Mouse (Mus musculus): ENCODE measurements around the gene Gsn. TPM values are rescaled to one million over a fixed set of nuclear protein-coding genes. Genes with fewer than 3 reads are reported as not detected.

Gsn gene
- polyA plus RNA-seq, 1 experiment from 2014 or later = 18.9 TPM

DNA sequence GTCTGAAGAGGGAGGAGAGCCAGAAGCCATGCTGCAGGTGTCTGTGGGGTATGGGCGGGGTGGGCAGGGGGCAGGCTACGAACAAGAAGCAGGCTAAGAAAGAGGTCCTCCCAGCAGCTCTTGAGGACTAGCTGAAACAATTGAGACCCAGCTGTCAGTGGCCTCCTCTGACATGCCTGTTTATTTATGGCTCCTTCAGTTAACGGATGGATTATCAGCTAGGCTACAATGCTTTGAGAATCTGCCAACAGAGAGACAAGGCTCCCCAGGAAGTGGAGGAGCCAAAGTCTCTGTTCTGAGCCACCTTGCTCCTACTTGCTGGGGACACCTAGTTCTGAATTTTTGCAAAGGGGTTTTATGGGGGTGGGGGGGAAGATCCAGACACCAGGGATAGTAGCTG, 36.5 kb downstream of the Gsn start:
- Histone ChIP-seq H3K9me3 (ENCODE audit: control insufficient read depth, low read length) (no peaks in the 10 kb centered on the region), H3K4me1 (ENCODE audit: control insufficient read depth, insufficient read depth, low read length) (no peaks in the 10 kb centered on the region), H3K27ac (replicated peaks; ENCODE audit: low read depth, low read length) (no peak overlapping the region), H3K36me3 (ENCODE audit: control insufficient read depth, insufficient read depth, low read length) (no peaks in the 10 kb centered on the region), H3K4me2 (ENCODE audit: low read length) (no peak overlapping the region), H3K27me3 (ENCODE audit: control insufficient read depth, insufficient read depth, low read length) (no peaks in the 10 kb centered on the region), H3K9ac (replicated peaks; ENCODE audit: low read length) (no peak overlapping the region), H3K4me3 (replicated peaks; ENCODE audit: low read depth, low read length) (no peak overlapping the region)
- 57% methylated on average over 3 of the region's 3 CpGs for WGBS
- ATAC-seq (ENCODE audit: low FRiP score, low TSS enrichment) (no peak), DNase-seq (no peak)

DNA sequence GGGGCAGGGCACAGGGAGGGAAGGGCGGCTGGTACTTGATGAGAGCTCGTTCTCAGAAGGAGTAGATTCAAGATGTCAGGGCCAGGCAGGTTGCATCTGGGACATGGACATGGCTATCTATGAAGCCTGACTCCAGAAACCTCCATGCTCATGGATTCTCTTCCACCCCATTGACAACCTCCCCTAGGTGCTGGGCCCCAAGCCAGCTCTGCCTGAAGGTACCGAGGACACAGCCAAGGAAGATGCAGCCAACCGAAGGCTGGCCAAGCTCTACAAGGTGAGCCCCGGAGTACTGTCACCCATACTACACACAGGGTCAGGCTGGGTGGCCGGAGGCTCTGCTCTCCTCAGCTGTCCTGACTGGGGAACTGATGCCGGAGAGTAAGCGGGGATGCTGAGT, 37.1 kb downstream of the Gsn start:
- H3K4me1 ChIP-seq (ENCODE audit: control insufficient read depth, insufficient read depth, low read length) = no peaks in the 10 kb centered on the region
- WGBS = 92% methylated on average over 8 of the region's 8 CpGs
- H3K9ac ChIP-seq (replicated peaks; ENCODE audit: low read length) = no peak overlapping the region
- H3K27me3 ChIP-seq (ENCODE audit: control insufficient read depth, insufficient read depth, low read length) = no peaks in the 10 kb centered on the region
- H3K27ac ChIP-seq (replicated peaks; ENCODE audit: low read depth, low read length) = no peak overlapping the region
- no peaks in the 10 kb centered on the region for H3K9me3 ChIP-seq (ENCODE audit: control insufficient read depth, low read length)
- no peak overlapping the region for H3K4me3 ChIP-seq (replicated peaks; ENCODE audit: low read depth, low read length)
- H3K4me2 ChIP-seq (ENCODE audit: low read length) = no peak overlapping the region
- DNase-seq = no peak
- no peak for ATAC-seq (ENCODE audit: low FRiP score, low TSS enrichment)
- no peaks in the 10 kb centered on the region for H3K36me3 ChIP-seq (ENCODE audit: control insufficient read depth, insufficient read depth, low read length)

DNA sequence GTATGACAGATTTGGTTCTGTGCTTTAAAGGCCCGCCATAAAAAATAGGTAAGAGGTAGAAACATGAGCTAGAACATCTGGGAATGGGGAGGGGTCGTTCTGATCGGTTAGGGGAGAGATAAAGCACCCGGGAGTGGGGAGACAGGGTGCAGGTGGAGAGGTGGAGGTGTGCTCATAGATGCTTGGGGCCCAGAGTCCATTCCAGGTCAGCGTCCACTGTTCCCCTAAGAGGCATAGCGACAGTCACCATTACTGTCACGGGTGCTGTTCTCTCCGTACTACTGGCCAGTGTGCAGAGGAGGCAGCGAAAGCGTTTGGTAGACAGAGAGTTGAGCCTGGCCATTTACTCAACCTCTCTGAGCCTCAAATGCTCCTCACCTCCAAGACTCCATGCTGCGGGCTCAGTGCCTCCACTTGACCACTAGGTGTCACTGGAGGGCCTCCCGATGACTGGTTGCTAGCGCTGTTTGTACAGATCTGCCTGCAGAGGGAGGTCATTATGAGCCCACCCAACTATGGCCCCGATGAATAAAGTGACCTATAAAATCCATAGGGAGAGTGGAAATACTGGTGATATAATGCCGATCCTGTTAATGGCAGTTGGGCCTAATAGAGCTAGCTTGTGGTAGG, 41.6 kb downstream of the Gsn start:
- DNase-seq = peak; percentile 91
- Histone ChIP-seq H3K27ac (replicated peaks; ENCODE audit: low read depth, low read length) (no peak overlapping the region), H3K9me3 (ENCODE audit: control insufficient read depth, low read length) (no peaks in the 10 kb centered on the region), H3K4me3 (replicated peaks; ENCODE audit: low read depth, low read length) (no peak overlapping the region), H3K4me1 (ENCODE audit: control insufficient read depth, insufficient read depth, low read length) (no peaks in the 10 kb centered on the region), H3K27me3 (ENCODE audit: control insufficient read depth, insufficient read depth, low read length) (no peaks in the 10 kb centered on the region), H3K4me2 (ENCODE audit: low read length) (no peak overlapping the region), H3K9ac (replicated peaks; ENCODE audit: low read length) (no peak overlapping the region), H3K36me3 (ENCODE audit: control insufficient read depth, insufficient read depth, low read length) (no peaks in the 10 kb centered on the region)
- ATAC-seq (ENCODE audit: low FRiP score, low TSS enrichment) = peak; percentile 60
- 29% methylated on average over 15 of the region's 15 CpGs for WGBS

DNA sequence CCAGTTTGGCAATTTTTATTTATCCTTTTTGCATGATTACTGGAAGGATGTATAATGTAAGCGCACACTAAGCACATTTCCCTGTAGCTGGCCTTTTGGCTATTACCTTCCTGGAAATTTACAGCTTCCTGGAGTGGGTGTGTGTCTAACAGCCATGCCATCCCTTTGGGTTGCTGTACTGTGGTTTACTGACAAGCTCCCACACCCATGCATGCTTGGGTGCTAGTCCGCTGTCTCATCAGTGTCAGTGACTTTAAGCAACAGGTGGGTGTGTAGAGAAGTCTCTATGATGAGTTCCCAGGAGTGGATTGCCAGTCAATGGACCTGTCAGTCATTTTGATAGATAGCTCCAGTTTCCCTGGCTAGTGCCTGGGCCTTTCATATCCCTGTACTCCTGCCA, 43.3 kb downstream of the Gsn start:
- H3K27ac ChIP-seq (replicated peaks; ENCODE audit: low read depth, low read length) = no peak overlapping the region
- no peaks in the 10 kb centered on the region for H3K36me3 ChIP-seq (ENCODE audit: control insufficient read depth, insufficient read depth, low read length)
- no peak overlapping the region for H3K4me2 ChIP-seq (ENCODE audit: low read length)
- no peaks in the 10 kb centered on the region for H3K4me1 ChIP-seq (ENCODE audit: control insufficient read depth, insufficient read depth, low read length)
- ATAC-seq (ENCODE audit: low FRiP score, low TSS enrichment) (no peak), DNase-seq (no peak)
- H3K27me3 ChIP-seq (ENCODE audit: control insufficient read depth, insufficient read depth, low read length) = no peaks in the 10 kb centered on the region
- H3K4me3 ChIP-seq (replicated peaks; ENCODE audit: low read depth, low read length) = no peak overlapping the region
- H3K9me3 ChIP-seq (ENCODE audit: control insufficient read depth, low read length) = no peaks in the 10 kb centered on the region
- no peak overlapping the region for H3K9ac ChIP-seq (replicated peaks; ENCODE audit: low read length)
- 93% methylated on average over 2 of the region's 2 CpGs for WGBS

DNA sequence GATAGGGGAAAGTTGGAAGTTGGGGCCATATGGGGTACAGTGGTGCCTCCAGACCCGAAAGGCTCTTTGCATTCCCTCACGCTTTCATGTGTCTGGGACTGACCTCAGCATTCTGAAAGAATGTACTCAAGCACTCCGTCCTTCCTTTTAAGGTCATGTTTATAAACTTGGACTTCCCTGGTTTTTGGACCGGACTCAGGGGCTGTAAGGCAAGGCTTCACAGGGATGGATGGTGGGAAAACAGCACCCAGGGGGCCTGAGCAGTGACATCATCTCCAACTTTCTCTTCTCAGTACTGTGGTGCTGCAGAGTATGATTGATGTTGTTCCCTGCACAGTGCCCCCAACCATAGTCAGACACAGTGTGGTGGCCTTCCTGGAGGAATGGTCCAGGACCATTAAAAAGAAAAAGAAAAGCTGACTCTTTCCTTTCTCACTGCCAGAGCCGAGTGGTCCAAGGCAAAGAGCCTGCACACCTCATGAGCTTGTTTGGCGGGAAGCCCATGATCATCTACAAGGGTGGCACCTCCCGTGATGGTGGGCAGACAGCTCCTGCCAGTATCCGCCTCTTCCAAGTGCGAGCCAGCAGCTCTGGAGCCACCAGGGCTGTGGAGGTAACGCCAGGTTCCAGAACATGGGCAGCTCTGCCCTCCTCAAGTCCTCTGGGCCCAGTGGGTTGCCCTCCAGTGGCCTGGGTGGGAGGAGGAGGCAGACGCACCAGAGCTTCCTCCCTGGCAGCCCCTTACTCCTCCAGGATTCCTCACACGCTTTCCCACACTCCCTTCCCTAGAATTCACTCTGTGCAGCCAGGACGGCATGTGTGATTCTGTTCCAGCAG, 46.1 kb downstream of the Gsn start:
- H3K4me3 ChIP-seq (replicated peaks; ENCODE audit: low read depth, low read length) = no peak overlapping the region
- H3K4me2 ChIP-seq (ENCODE audit: low read length) = no peak overlapping the region
- H3K4me1 ChIP-seq (ENCODE audit: control insufficient read depth, insufficient read depth, low read length) = no peaks in the 10 kb centered on the region
- H3K27ac ChIP-seq (replicated peaks; ENCODE audit: low read depth, low read length) = no peak overlapping the region
- H3K9ac ChIP-seq (replicated peaks; ENCODE audit: low read length) = no peak overlapping the region
- DNase-seq (no peak), ATAC-seq (ENCODE audit: low FRiP score, low TSS enrichment) (no peak)
- 82% methylated on average over 13 of the region's 13 CpGs for WGBS
- H3K27me3 ChIP-seq (ENCODE audit: control insufficient read depth, insufficient read depth, low read length) = no peaks in the 10 kb centered on the region
- H3K9me3 ChIP-seq (ENCODE audit: control insufficient read depth, low read length) = no peaks in the 10 kb centered on the region
- H3K36me3 ChIP-seq (ENCODE audit: control insufficient read depth, insufficient read depth, low read length) = no peaks in the 10 kb centered on the region

DNA sequence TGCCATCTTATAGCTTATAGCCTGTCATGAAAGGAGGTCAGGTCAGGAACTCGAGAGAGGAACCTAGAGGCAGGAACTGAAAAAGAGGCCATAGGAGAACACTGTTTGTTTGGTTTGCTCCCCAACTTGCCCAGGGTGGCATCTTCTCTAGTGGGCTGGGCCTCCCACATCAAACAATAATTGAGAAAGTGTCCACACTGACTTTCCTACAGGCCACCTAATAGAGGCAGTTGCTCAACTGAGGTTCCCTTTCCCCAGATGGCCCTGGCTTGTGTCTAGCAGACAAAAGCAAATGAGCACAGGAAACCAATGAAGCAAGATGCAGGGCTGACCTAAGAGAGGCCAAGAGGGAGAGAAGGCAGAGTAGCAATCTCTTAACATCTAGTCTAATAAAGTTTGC, 52.0 kb downstream of the Gsn start:
- H3K4me3 ChIP-seq (replicated peaks; ENCODE audit: low read depth, low read length) = no peak overlapping the region
- no peaks in the 10 kb centered on the region for H3K4me1 ChIP-seq (ENCODE audit: control insufficient read depth, insufficient read depth, low read length)
- H3K4me2 ChIP-seq (ENCODE audit: low read length) = no peak overlapping the region
- no peak overlapping the region for H3K9ac ChIP-seq (replicated peaks; ENCODE audit: low read length)
- no peak overlapping the region for H3K27ac ChIP-seq (replicated peaks; ENCODE audit: low read depth, low read length)
- ATAC-seq (ENCODE audit: low FRiP score, low TSS enrichment) (no peak), DNase-seq (no peak)
- WGBS = 80% methylated on average over 1 of the region's 1 CpGs
- H3K9me3 ChIP-seq (ENCODE audit: control insufficient read depth, low read length) = no peaks in the 10 kb centered on the region
- no peaks in the 10 kb centered on the region for H3K27me3 ChIP-seq (ENCODE audit: control insufficient read depth, insufficient read depth, low read length)
- no peaks in the 10 kb centered on the region for H3K36me3 ChIP-seq (ENCODE audit: control insufficient read depth, insufficient read depth, low read length)

DNA sequence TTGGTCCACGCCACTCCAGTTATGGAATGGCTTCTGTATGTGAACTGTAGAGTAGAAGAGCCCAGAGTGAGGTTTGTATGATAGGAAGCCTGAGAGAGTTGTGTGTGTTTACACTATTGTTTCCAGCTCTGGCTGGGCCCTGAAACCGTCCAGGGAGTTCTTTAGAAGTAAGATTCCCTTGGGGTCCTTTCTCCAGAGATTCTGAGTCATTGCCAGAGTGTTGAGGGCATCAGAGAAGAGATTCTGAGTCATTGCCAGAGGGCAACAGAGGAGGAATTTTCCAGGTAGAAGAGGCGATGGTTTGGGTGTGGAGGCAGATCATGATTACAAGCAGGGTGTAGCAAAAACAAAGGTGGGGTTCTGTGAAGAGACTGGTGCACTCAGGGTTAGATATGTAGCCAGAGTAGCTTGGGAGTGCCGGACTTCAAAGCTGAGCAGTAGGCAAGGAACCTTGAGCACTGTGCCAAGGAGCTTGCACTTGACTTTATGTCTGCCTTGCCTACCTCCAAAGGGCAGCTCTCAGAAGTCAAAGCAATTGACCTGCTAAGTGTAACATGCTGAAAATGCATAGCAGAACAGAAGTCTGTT, 53.8 kb downstream of the Gsn start:
- Histone ChIP-seq H3K4me2 (ENCODE audit: low read length) (no peak overlapping the region), H3K9me3 (ENCODE audit: control insufficient read depth, low read length) (no peaks in the 10 kb centered on the region), H3K4me1 (ENCODE audit: control insufficient read depth, insufficient read depth, low read length) (no peaks in the 10 kb centered on the region), H3K4me3 (replicated peaks; ENCODE audit: low read depth, low read length) (no peak overlapping the region), H3K36me3 (ENCODE audit: control insufficient read depth, insufficient read depth, low read length) (no peaks in the 10 kb centered on the region), H3K27ac (replicated peaks; ENCODE audit: low read depth, low read length) (no peak overlapping the region), H3K27me3 (ENCODE audit: control insufficient read depth, insufficient read depth, low read length) (no peaks in the 10 kb centered on the region), H3K9ac (replicated peaks; ENCODE audit: low read length) (no peak overlapping the region)
- WGBS = 89% methylated on average over 4 of the region's 4 CpGs
- DNase-seq (no peak), ATAC-seq (ENCODE audit: low FRiP score, low TSS enrichment) (no peak)

DNA sequence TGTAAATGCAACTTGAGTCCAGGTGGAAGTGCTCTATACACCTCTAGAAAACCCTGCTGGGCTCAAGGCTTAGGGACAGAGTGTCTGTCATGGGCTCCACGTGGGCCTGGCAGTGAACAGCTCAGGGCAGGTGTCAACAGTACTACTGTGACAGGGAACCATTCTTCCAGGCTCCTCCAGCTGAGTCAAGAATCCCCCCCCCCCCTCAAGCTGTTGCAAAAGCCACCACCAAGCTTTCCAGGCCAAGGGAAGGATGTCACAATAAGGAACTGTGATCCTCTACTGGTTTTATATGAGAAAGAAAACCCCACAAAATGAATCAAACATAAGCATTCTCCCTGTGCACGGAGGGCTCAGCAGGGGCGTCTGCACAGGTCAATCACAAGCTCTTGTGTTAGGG, 58.1 kb downstream of the Gsn start:
- ATAC-seq (ENCODE audit: low FRiP score, low TSS enrichment) (no peak), DNase-seq (no peak)
- Histone ChIP-seq H3K27me3 (ENCODE audit: control insufficient read depth, insufficient read depth, low read length) (no peaks in the 10 kb centered on the region), H3K36me3 (ENCODE audit: control insufficient read depth, insufficient read depth, low read length) (no peaks in the 10 kb centered on the region), H3K4me3 (replicated peaks; ENCODE audit: low read depth, low read length) (no peak overlapping the region), H3K27ac (replicated peaks; ENCODE audit: low read depth, low read length) (no peak overlapping the region), H3K9ac (replicated peaks; ENCODE audit: low read length) (no peak overlapping the region), H3K4me2 (ENCODE audit: low read length) (no peak overlapping the region), H3K4me1 (ENCODE audit: control insufficient read depth, insufficient read depth, low read length) (0 out of 2 replicates have a peak, but pooled peaks cover under 1% of the 10 kb centered on the region), H3K9me3 (ENCODE audit: control insufficient read depth, low read length) (no peaks in the 10 kb centered on the region)
- WGBS = 26% methylated on average over 3 of the region's 3 CpGs

Measured in midbrain, embryonic 14.5 days (tissue).